Comparison of ENCODE assay signal across 13 mouse cellular contexts in genomic region chr10:106007331-106007730, GRCm38 (mm10).
"Had no signal": no experiment of that assay in that cellular context is flagged by ENCODE, and none has a peak within 500 bp of the region (broad histone marks: within the 10 kb centered on the region; RNA-seq: fewer than 3 reads in every experiment).

No protein-coding gene starts in this region.

- H3K4me3 ChIP-seq: limb, embryonic 12.5 days; liver, embryonic 13.5 days; lung, embryonic 15.5 days; midbrain, embryonic 12.5 days had no signal

- H3K27ac ChIP-seq: limb, embryonic 12.5 days; liver, embryonic 13.5 days; lung, embryonic 15.5 days; macrophage; midbrain, embryonic 12.5 days had no signal

- H3K9me3 ChIP-seq: limb, embryonic 12.5 days; liver, embryonic 13.5 days; lung, embryonic 15.5 days; midbrain, embryonic 12.5 days had no signal

- H3K36me3 ChIP-seq: limb, embryonic 12.5 days; liver, embryonic 13.5 days; lung, embryonic 15.5 days; midbrain, embryonic 12.5 days had no signal

- H3K4me2 ChIP-seq: limb, embryonic 12.5 days; liver, embryonic 13.5 days; lung, embryonic 15.5 days; midbrain, embryonic 12.5 days had no signal

- H3K4me1 ChIP-seq: limb, embryonic 12.5 days; liver, embryonic 13.5 days; lung, embryonic 15.5 days; midbrain, embryonic 12.5 days had no signal

- H3K9ac ChIP-seq: limb, embryonic 12.5 days; liver, embryonic 13.5 days; liver, postnatal 0 days; lung, embryonic 15.5 days; midbrain, embryonic 12.5 days had no signal

- ATAC-seq: liver, postnatal 0 days had no signal

- H3K27me3 ChIP-seq: limb, embryonic 12.5 days; liver, embryonic 13.5 days; lung, embryonic 15.5 days; midbrain, embryonic 12.5 days had no signal

- DNase-seq: kidney, postnatal 14 days; liver; liver, embryonic 13.5 days; liver, postnatal 0 days; lung, postnatal 14 days; right cerebral cortex, adult 18-20 months; right cerebral cortex, postnatal 25 days; thymus, adult 18-20 months; thymus, postnatal 14 days had no signal
